Mouse (Mus musculus): ENCODE results near the gene Msi2.

Msi2 gene

GRCm38 (mm10) chr11:88592099-88592498, 126.2 kb downstream of the Msi2 start:
- in situ Hi-C loops (cut with MboI, MseI) = no loop called here

DNA sequence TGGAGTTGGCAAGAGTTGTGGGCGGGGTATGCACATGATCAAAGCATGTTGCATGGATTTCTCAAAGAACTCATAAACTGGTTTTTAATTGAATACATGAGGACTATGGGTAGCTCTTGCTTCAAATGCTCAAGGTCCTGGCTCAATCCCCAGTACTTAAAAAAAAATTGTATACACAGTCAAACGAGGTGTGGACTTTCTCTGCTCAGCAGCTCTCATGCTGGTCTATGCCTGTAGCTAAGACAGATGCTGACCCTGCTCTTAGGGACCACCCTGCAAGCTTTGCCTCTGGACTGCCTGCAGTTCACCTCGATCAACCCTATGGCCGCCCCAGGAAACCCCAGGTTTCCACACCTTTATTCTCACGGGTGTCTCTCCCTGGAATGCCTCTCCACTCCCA, 127.7 kb downstream of the Msi2 start:
- in situ Hi-C loops (cut with MboI, MseI) = no loop called here

- in situ Hi-C loops (cut with MboI, MseI) = no loop called here
Observed at GRCm38 (mm10) chr11:88589641-88590040, 128.7 kb downstream of the Msi2 start.

GRCm38 (mm10) chr11:88588688-88589210, 129.6 kb downstream of the Msi2 start:
- in situ Hi-C loops (cut with MboI, MseI) = no loop called here

GRCm38 (mm10) chr11:88587710-88588109, 130.6 kb downstream of the Msi2 start:
- in situ Hi-C loops (cut with MboI, MseI) = no loop called here

DNA sequence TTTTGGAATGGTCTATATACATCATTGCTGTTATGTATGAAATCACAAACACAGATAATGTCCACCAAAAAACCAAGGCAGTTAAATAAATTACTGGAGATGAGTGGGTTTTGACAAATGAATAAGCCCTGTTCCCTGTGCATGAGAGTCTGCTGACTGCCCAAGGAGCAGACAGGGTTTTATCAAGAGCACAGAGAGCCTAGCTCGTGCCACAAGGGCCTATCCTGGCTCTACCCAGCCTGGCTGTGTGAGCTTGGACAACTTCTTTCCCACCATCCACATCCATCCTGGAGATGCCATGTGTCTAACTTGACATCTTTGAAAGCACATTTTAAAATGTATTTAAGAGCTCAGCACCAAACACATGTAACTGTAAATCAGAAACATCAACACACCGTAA, 132.4 kb downstream of the Msi2 start:
- in situ Hi-C loops (cut with MboI, MseI) = no loop called here

DNA sequence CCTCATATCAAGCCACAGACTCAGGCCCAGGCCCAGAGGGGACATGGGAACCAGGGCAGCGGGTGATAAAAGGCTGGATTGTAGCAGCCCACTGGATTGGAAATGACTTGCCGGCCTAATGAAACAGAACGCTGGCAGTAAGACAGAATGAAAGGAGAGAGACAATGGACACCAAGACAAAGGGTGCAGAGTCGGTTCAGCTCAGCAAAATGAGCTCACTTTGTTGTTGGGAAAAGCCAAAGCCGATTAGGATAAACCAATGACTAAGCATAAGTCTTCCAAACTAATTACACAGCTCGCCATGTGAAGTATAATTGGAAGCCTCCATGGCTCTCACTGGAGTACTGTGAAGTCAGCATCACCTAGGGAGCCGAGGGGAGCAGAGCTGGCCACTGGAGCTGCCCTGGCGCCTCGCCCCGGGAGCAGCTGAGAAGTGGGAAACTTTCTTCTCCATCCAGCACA, 133.1 kb downstream of the Msi2 start:
- in situ Hi-C loops (cut with MboI, MseI) = no loop called here

GRCm38 (mm10) chr11:88583866-88584265, 134.4 kb downstream of the Msi2 start:
- in situ Hi-C loops (cut with MboI, MseI) = no loop called here

- in situ Hi-C loops (cut with MboI, MseI) = no loop called here
Observed at GRCm38 (mm10) chr11:88583259-88583833, 135.0 kb downstream of the Msi2 start.

- in situ Hi-C loops (cut with MboI, MseI) = no loop called here
Observed at GRCm38 (mm10) chr11:88582781-88583180, 135.5 kb downstream of the Msi2 start.

DNA sequence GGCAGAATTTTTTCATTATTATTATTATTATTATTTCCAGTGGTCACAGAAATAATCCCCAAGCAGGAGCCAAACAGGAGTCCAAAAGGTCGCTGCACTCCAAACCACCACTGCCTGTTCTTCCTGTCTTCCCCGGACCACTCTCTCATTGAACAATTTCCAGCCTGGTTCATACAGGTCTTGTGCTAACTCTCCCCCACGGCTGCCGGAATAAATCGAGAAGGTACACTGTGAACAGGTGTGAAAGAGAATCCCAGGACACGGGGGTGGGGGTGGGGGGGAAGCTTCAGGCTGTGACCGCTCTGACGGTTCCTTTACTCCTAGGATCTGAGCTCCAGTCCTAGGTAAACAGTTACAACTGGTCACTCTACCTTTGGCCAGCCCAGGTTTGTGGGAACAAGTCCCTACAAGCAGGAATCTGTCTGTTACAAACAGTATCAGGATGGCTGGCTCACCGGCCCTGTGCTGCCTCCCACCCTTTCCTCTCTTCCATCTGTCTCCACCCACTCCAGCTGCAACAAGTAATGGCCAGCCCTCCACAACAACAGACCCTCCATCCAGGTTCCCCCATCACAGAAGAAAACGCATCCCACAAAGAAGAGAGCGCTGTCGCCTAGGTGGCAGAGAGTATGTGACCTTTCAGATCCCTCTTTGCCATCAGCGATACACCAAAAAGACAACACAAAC, 136.1 kb downstream of the Msi2 start:
- in situ Hi-C loops (cut with MboI, MseI) = no loop called here

- in situ Hi-C loops (cut with MboI, MseI) = no loop called here
Observed at GRCm38 (mm10) chr11:88581375-88581774, 136.9 kb downstream of the Msi2 start.

- in situ Hi-C loops (cut with MboI, MseI) = no loop called here
Observed at GRCm38 (mm10) chr11:88578700-88579099, 139.6 kb downstream of the Msi2 start.

- in situ Hi-C loops (cut with MboI, MseI) = no loop called here
Observed at GRCm38 (mm10) chr11:88577076-88577475, 141.2 kb downstream of the Msi2 start.

DNA sequence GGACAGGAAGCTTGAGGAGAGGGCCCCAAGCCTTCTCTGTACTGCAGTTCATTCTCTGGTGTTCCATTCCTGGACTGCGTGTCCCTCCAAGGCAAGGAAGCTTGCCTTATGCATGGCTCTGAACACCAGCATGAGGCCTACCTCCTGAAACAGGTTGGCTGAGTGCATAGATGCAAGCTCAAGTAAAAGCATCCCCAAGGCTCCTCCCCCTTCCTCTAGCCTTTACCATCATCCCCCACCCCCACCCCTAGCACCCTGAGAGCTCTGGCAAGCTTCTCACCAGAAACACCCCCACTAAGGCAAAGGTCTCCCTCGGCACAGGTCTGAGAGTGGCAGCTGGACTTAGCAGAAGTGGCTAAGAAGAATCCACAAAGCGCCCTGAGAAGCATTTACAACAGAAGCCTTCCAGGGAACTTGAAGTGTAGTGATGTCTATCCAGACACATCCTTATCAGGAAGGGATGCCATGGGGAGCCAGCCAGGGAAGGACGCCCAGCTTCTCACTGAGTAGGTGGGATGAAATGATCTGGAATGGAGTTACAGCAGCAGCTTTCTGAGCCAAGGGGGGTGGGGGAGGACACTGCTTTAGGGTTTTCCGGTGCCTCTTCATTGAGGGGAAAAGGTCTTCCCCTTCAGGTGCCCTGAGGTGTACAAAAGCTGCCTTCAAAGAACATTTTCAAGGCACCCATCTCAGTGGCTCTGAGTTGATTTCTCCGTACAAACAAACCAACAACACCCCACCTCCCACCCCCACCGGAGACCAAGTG, 141.9 kb downstream of the Msi2 start:
- in situ Hi-C loops (cut with MboI, MseI) = no loop called here

- in situ Hi-C loops (cut with MboI, MseI) = no loop called here
Observed at GRCm38 (mm10) chr11:88574575-88575360, 143.5 kb downstream of the Msi2 start.

GRCm38 (mm10) chr11:88573013-88573412, 145.3 kb downstream of the Msi2 start:
- in situ Hi-C loops (cut with MboI, MseI) = no loop called here

GRCm38 (mm10) chr11:88572461-88572860, 145.9 kb downstream of the Msi2 start:
- in situ Hi-C loops (cut with MboI, MseI) = no loop called here

- in situ Hi-C loops (cut with MboI, MseI) = no loop called here
Observed at GRCm38 (mm10) chr11:88570715-88571202, 147.6 kb downstream of the Msi2 start.

DNA sequence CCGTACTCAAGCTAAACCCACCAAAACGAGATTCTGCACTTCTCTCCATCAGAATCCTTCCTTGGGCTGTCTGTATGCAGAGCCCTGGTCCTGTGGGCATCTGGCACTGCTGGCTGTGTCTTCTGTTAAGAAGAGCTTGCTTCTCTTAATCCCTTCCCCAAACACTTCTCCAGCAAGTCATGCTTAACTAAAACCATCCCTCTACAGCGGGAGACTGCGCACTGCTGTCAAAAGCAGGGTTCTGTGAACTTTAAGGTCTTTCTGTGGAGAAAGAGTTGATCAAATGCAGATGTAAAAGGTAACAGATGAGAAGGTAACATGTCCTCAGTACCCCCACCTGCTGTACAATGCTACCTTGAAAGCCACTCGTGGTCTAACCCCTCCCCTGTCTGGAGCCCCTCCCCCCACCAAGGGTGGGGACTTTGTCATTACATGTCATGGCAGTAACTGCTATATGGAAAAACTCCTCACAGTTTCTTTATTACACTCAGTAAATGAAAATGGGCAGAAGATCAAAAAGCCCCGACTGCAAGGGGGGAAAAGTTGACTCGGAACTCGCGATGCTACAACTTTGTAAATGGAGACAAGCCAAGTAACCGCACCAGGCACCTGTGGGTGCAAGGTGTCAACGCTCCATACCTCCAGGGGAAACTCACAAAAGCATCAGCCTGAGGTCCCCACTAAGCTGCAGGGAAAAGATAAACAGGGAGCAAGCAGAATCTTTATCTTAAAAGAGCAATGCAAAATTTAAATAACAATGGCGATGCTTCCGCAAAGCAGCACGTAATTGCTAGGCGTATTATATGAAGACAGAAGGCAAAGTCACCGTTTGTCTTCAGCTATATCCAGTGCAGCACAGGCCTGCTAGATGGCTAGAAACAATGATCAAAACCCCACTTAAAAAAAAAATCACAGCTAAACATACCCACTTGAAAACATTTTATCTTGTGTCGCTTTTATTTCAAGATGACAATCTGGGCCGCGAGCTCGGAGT, 151.4 kb downstream of the Msi2 start:
- in situ Hi-C loops (cut with MboI, MseI) = no loop called here
